Mouse (Mus musculus) inflammation-experienced regulatory T-cells (primary cell): ENCODE measurements around the gene Gm28051. TPM values are rescaled to one million over a fixed set of nuclear protein-coding genes. Genes with fewer than 3 reads are reported as not detected.

Experiments used
- polyA plus RNA-seq, 2 experiments: library from polyadenylated mRNA; unstranded; fragments of 100-300 nt; shearing (Covaris generic); gene quantifications; one replicate each; pipeline ENCODE4 v1.2.1; 2017

Gene Gm28051
- not detected for polyA plus RNA-seq

DNA sequence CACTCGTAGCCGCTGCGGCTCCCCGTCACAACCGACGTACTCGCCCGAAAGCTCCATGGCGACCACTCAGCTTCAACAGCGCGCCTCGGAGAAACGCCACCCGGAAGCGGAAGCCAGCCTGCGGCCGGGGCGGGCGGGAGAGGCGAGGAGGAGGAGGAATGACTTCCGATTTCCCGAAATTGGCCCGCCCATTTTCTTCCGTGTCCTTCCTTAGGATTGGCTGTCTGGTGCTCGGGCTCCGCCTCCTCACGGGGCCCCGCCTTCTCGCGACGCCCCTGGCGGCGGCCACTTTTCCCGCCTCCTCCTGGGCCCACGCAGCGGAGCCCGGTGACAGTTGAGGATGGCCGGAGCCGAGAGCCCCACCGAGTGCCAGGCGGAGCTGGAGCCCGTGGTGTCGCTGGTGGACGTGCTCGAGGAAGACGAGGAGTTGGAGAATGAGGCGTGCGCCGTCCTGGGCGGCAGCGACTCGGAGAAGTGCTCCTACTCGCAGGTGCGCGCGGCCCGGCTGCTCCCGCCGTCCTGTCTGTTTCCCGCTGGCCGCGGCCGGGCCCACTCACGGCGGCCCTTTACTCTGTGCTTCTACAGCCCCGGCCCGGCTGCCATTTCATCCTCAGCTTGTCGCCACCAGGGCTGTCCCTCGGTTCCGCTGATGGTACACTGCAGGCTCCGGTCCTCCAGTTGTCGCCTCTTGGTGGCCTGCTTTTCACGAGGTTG, at the start of gene Gm28051, which contains the start of the genes Gon7 and Ubr7:
Gene Gm28051 (minus strand): TSS at position 77 of the 714 bp plus-strand sequence.
Gene Gon7 (minus strand): TSS at position 115 of the 714 bp plus-strand sequence.
Gene Ubr7 (plus strand): TSS at position 279 of the 714 bp plus-strand sequence.

DNA sequence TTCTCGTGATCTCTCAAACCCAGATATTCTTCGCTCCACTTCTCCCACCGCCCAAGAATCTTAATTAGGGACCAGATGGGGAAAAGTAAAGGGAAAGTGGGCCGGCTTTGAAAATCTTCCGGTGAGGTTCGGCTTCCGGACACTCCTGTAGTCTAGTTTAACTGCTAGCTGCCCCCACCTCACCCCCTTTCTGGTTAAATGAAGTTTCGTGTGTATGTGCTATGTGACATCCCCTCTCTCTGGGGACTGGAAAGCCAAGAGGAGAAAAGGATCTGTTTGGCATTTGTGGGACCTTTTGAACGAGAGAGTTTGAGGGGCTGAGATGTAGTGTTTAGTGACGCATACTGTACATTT, 815 bp upstream of the Gm28051 start, which contains the start of gene Gm20604:
Gene Gm20604 (minus strand): TSS at position 270 of the 354 bp plus-strand sequence.

GRCm38 (mm10) chr12:102743589-102744574, 13.7 kb downstream of the Gm28051 start, which contains the start of the genes Moap1 and Tmem251:
Moap1 (minus strand) TSS chr12:102743661.
Tmem251 (plus strand) TSS chr12:102743762.

DNA sequence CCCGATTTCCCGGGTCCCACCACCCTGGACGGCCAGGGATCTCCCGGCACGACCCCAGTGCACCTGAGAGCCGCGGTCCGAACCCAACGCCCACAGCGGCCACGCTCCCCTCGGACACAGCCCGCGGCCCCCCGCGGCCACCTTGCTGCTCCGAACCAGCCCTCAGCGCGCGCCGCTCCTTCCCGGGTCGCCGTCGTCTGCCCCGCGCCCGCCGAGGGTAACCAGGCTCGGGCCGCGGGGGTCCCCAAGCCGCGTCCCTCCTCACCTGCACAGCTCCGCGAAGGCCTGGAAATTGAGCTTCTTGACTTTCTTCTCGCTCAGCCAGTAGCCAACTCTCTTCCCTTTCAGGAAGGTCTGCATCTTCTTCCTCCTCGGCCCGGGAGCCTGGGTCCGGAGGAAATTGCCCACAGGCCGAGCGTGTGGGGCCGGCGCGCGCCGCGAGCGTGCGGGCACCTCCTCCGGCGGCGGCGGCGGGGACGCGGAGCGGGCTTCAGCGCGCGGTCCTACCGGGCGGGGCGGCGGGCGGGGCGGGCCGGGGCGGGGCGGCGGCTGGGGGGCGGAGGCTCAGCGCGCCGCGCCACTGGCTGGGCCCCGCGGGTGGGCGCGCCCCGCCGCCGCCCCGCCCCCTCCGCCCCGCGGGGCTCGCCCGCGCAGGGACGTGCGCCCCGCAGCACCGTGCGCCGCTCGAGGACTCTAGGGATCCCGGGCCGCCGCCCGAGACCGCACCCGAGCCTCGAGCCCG, 52.9 kb downstream of the Gm28051 start, which contains the start of gene Itpk1:
Gene Itpk1 (minus strand): TSS at position 474 of the 742 bp plus-strand sequence.

Other genes with a start within 250 kb of the Gm28051 start
- gene Chga, start 202.8 kb downstream of the Gm28051 start, polyA plus RNA-seq: under 1 TPM in 1 of 2 experiments, not detected in 1; 0.64 TPM
- 10 to 100 TPM; 52.8 to 54.7 TPM for gene Itpk1, start 52.8 kb downstream of the Gm28051 start, polyA plus RNA-seq
- gene Moap1, start 14.1 kb downstream of the Gm28051 start, polyA plus RNA-seq: 1 to 10 TPM; 5.6 to 7.7 TPM
- gene Tmem251, start 14.0 kb downstream of the Gm28051 start, polyA plus RNA-seq: 10 to 100 TPM; 19.1 to 20.0 TPM
- 10 to 100 TPM; 19.9 to 32.4 TPM for gene Gon7, start within 50 bp of the Gm28051 start, polyA plus RNA-seq
- gene Ubr7, start 202 bp upstream of the Gm28051 start, polyA plus RNA-seq: 10 to 100 TPM; 28.1 to 35.4 TPM
- 10 to 100 TPM in 1 of 2 experiments, 1 to 10 TPM in 1; 7.6 to 12.1 TPM for gene Gm20604, start 907 bp upstream of the Gm28051 start, polyA plus RNA-seq
- gene Btbd7, start 120.7 kb upstream of the Gm28051 start, polyA plus RNA-seq: 10 to 100 TPM; 14.6 to 16.3 TPM
- gene Cox8c, start 141.6 kb upstream of the Gm28051 start, polyA plus RNA-seq: 1 to 10 TPM in 1 of 2 experiments, not detected in 1; 1.3 TPM
- 1 to 10 TPM in 1 of 2 experiments, under 1 TPM in 1; 0.66 to 1.4 TPM for gene Unc79, start 191.1 kb upstream of the Gm28051 start, polyA plus RNA-seq